ENCODE assay signal across 9 mouse cellular contexts in genomic region chr9:123156910-123157361, GRCm38 (mm10). TPM values are rescaled to one million over a fixed set of nuclear protein-coding genes. Genes with fewer than 3 reads are reported as not detected.
DNase-seq lines count a peak whose midpoint lies in the region; ATAC-seq and TF ChIP-seq lines count a peak whose summit lies in the region.
"Had no signal": no experiment of that assay in that cellular context is flagged by ENCODE, and none has a peak within 500 bp of the region (broad histone marks: within the 10 kb centered on the region; RNA-seq: fewer than 3 reads in every experiment).

No protein-coding gene starts in this region.

- H3K9me3 ChIP-seq in embryonic facial prominence, embryonic 13.5 days = no peaks in the 10 kb centered on the region
- H3K9me3 ChIP-seq in heart, embryonic 13.5 days = no peaks in the 10 kb centered on the region
- no peaks in the 10 kb centered on the region for H3K9me3 ChIP-seq in kidney, embryonic 14.5 days (ENCODE audit: control insufficient read depth, low read length)
- no peaks in the 10 kb centered on the region for H3K9me3 ChIP-seq in liver, postnatal 0 days (ENCODE audit: low read length)
- no peaks in the 10 kb centered on the region for H3K9me3 ChIP-seq in neural tube, embryonic 14.5 days (ENCODE audit: control insufficient read depth, low read length)

- intact Hi-C loops in left cerebral cortex, adult 2 months (cut with DNase I) = loop anchor here (5.0 kb wide), 2 partner anchors 210 to 365 kb away; partner anchors contain the start of gene Lars2

- no peak overlapping the region for H3K27ac ChIP-seq in left cerebral cortex, adult 2 months
- no peak overlapping the region for H3K27ac ChIP-seq in embryonic facial prominence, embryonic 13.5 days
- H3K27ac ChIP-seq in heart, embryonic 13.5 days (replicated peaks) = no peak overlapping the region
- no peak overlapping the region for H3K27ac ChIP-seq in kidney, embryonic 14.5 days (ENCODE audit: low read depth, low read length)
- H3K27ac ChIP-seq in liver, postnatal 0 days (ENCODE audit: low read depth) = no peak overlapping the region
- no peak overlapping the region for H3K27ac ChIP-seq in neural tube, embryonic 14.5 days (ENCODE audit: low read depth, low read length)

- H3K36me3 ChIP-seq in embryonic facial prominence, embryonic 13.5 days = no peaks in the 10 kb centered on the region
- H3K36me3 ChIP-seq in heart, embryonic 13.5 days = no peaks in the 10 kb centered on the region
- no peaks in the 10 kb centered on the region for H3K36me3 ChIP-seq in kidney, embryonic 14.5 days (ENCODE audit: control insufficient read depth, insufficient read depth, low read length)
- H3K36me3 ChIP-seq in liver, postnatal 0 days (replicated peaks; ENCODE audit: insufficient read depth, low read length) = no peaks in the 10 kb centered on the region
- H3K36me3 ChIP-seq in neural tube, embryonic 14.5 days (ENCODE audit: control insufficient read depth, insufficient read depth, low read length) = no peaks in the 10 kb centered on the region

- ATAC-seq in embryonic facial prominence, embryonic 13.5 days (ENCODE audit: insufficient number of reproducible peaks, insufficient read depth, low FRiP score, low TSS enrichment, low read depth) = peak; percentile 61; the same call in 1 of the 2 replicates
- no peak for ATAC-seq in heart, embryonic 13.5 days (ENCODE audit: extremely low read depth, insufficient number of reproducible peaks, low FRiP score, low TSS enrichment)
- ATAC-seq in kidney, embryonic 14.5 days (ENCODE audit: low FRiP score, low TSS enrichment) = peak; percentile 82
- ATAC-seq in liver, postnatal 0 days = peak; percentile 43; the same call in 1 of the 2 replicates
- ATAC-seq in neural tube, embryonic 14.5 days (ENCODE audit: low read depth) = peak; percentile 69

- H3K27me3 ChIP-seq in embryonic facial prominence, embryonic 13.5 days = no peaks in the 10 kb centered on the region
- H3K27me3 ChIP-seq in heart, embryonic 13.5 days (replicated peaks) = no peaks in the 10 kb centered on the region
- no peaks in the 10 kb centered on the region for H3K27me3 ChIP-seq in kidney, embryonic 14.5 days (ENCODE audit: control insufficient read depth, insufficient read depth, low read length)
- H3K27me3 ChIP-seq in liver, postnatal 0 days (ENCODE audit: insufficient read depth, low read length) = no peaks in the 10 kb centered on the region
- H3K27me3 ChIP-seq in neural tube, embryonic 14.5 days (ENCODE audit: control insufficient read depth, insufficient read depth, low read length) = no peaks in the 10 kb centered on the region

- peak overlapping the region; percentile 53 for H3K4me2 ChIP-seq in embryonic facial prominence, embryonic 13.5 days
- H3K4me2 ChIP-seq in heart, embryonic 13.5 days = peak overlapping the region; percentile 66
- H3K4me2 ChIP-seq in kidney, embryonic 14.5 days (replicated peaks; ENCODE audit: low read depth, low read length) = peak overlapping the region; percentile 38
- 0 out of 2 replicates have a peak overlapping the region, but pooled peaks have one; percentile 16 for H3K4me2 ChIP-seq in liver, postnatal 0 days (ENCODE audit: low read depth, low read length)
- peak overlapping the region; percentile 17; the same call in 1 of the 2 replicates for H3K4me2 ChIP-seq in neural tube, embryonic 14.5 days (ENCODE audit: low read depth, low read length)

- H3K4me3 ChIP-seq in left cerebral cortex, adult 2 months = peak overlapping the region; percentile 29
- peak overlapping the region; percentile 29 for H3K4me3 ChIP-seq in embryonic facial prominence, embryonic 13.5 days
- H3K4me3 ChIP-seq in heart, embryonic 13.5 days = peak overlapping the region; percentile 40
- peak overlapping the region; percentile 19 for H3K4me3 ChIP-seq in kidney, embryonic 14.5 days (ENCODE audit: low read length)
- no peak overlapping the region for H3K4me3 ChIP-seq in liver, postnatal 0 days (ENCODE audit: low read depth, low read length)
- no peak overlapping the region for H3K4me3 ChIP-seq in neural tube, embryonic 14.5 days (ENCODE audit: low read depth, low read length)
- H3K4me3 ChIP-seq: erythroblast, embryonic 14.5 days had no signal

- H3K9ac ChIP-seq in embryonic facial prominence, embryonic 13.5 days = peak overlapping the region; percentile 62; the same call in 1 of the 2 replicates
- H3K9ac ChIP-seq in heart, embryonic 13.5 days = peak overlapping the region; percentile 58
- H3K9ac ChIP-seq in kidney, embryonic 14.5 days (ENCODE audit: low read depth, low read length) = no peak overlapping the region
- H3K9ac ChIP-seq in liver, postnatal 0 days (replicated peaks) = no peak overlapping the region
- H3K9ac ChIP-seq in neural tube, embryonic 14.5 days (replicated peaks; ENCODE audit: low read depth, low read length) = no peak overlapping the region

- 28% methylated on average over 30 of the region's 30 CpGs for WGBS in embryonic facial prominence, embryonic 13.5 days
- WGBS in heart, embryonic 13.5 days = 27% methylated on average over 30 of the region's 30 CpGs
- 39% methylated on average over 30 of the region's 30 CpGs for WGBS in kidney, embryonic 14.5 days
- 45% methylated on average over 30 of the region's 30 CpGs for WGBS in liver, postnatal 0 days (ENCODE audit: insufficient replicate concordance)
- WGBS in neural tube, embryonic 14.5 days = 36% methylated on average over 30 of the region's 30 CpGs

- H3K4me1 ChIP-seq in embryonic facial prominence, embryonic 13.5 days = peaks cover 6% of the 10 kb centered on the region; the same call in 1 of the 2 replicates
- H3K4me1 ChIP-seq in heart, embryonic 13.5 days = peaks cover 4% of the 10 kb centered on the region; the same call in 1 of the 2 replicates
- no peaks in the 10 kb centered on the region for H3K4me1 ChIP-seq in kidney, embryonic 14.5 days (ENCODE audit: control insufficient read depth, insufficient read depth, low read length)
- no peaks in the 10 kb centered on the region for H3K4me1 ChIP-seq in liver, postnatal 0 days (ENCODE audit: insufficient read depth)
- no peaks in the 10 kb centered on the region for H3K4me1 ChIP-seq in neural tube, embryonic 14.5 days (ENCODE audit: control insufficient read depth, insufficient read depth, low read length)

- no peak for TF ChIP-seq CTCF in left cerebral cortex, adult 2 months (IDR thresholded peaks at IDR 0.05)
- no peak for TF ChIP-seq CTCF in liver, postnatal 0 days (IDR thresholded peaks at IDR 0.05; ENCODE audit: low read depth)

- TF ChIP-seq EP300 in liver, postnatal 0 days (IDR thresholded peaks at IDR 0.05; ENCODE audit: low read depth) = no peak

- DNase-seq in left cerebral cortex, adult 2 months (ENCODE audit: extremely low spot score in 1 of 2, low spot score in 2 of 2) = peak; percentile 19 to 36
- DNase-seq in left cerebral cortex, adult 9 months (ENCODE audit: low spot score in 2 of 2) = no peak
- no peak for DNase-seq in liver, postnatal 0 days
- peak; percentile 70 for DNase-seq in thymus, postnatal 25 days

RNA-seq across cellular contexts. Expression of gene Clec3b, which starts 6.2 kb away (rescaled TPM):
- total RNA-seq in left cerebral cortex, adult 2 months (2021) = 1 to 10 TPM; 2.6 to 3.1 TPM
- 0.21 TPM in 1 of 2 replicates, not detected in the other for polyA plus RNA-seq in embryonic facial prominence, embryonic 13.5 days (2015; fragmentation: Nextera tagmentation; extraction: Ambion mirVana)
- 0.20 TPM in 1 of 2 replicates, not detected in the other for polyA plus RNA-seq in heart, embryonic 13.5 days (2015; fragmentation: Nextera tagmentation; extraction: Ambion mirVana)
- polyA plus RNA-seq in kidney, embryonic 14.5 days (2014; fragmentation: Nextera tagmentation; extraction: Ambion mirVana) = not detected in 2 replicates
- polyA plus RNA-seq in liver, postnatal 0 days (2015; fragmentation: Nextera tagmentation; extraction: Ambion mirVana) = 0.28 TPM in 1 of 2 replicates, not detected in the other
- polyA plus RNA-seq in neural tube, embryonic 14.5 days (2014; fragmentation: Nextera tagmentation; extraction: Ambion mirVana) = not detected in 2 replicates
- polyA plus RNA-seq: erythroblast, embryonic 14.5 days had no signal

RNA-seq across cellular contexts. Expression of gene Exosc7, which starts 43.9 kb away (rescaled TPM):
- 10 to 100 TPM; 43.0 to 48.9 TPM for total RNA-seq in left cerebral cortex, adult 2 months (2021)
- 99.4 and 104 TPM in 2 replicates for polyA plus RNA-seq in embryonic facial prominence, embryonic 13.5 days (2015; fragmentation: Nextera tagmentation; extraction: Ambion mirVana)
- polyA plus RNA-seq in heart, embryonic 13.5 days (2015; fragmentation: Nextera tagmentation; extraction: Ambion mirVana) = 74.0 and 82.5 TPM in 2 replicates
- polyA plus RNA-seq in kidney, embryonic 14.5 days (2014; fragmentation: Nextera tagmentation; extraction: Ambion mirVana) = 133 and 156 TPM in 2 replicates
- polyA plus RNA-seq in liver, postnatal 0 days (2015; fragmentation: Nextera tagmentation; extraction: Ambion mirVana) = 48.8 and 52.1 TPM in 2 replicates
- 71.9 and 76.9 TPM in 2 replicates for polyA plus RNA-seq in neural tube, embryonic 14.5 days (2014; fragmentation: Nextera tagmentation; extraction: Ambion mirVana)

RNA-seq across cellular contexts. Expression of gene Zdhhc3, which starts 43.9 kb away (rescaled TPM):
- total RNA-seq in left cerebral cortex, adult 2 months (2021) = 10 to 100 TPM; 61.9 to 68.6 TPM
- 72.1 and 74.7 TPM in 2 replicates for polyA plus RNA-seq in embryonic facial prominence, embryonic 13.5 days (2015; fragmentation: Nextera tagmentation; extraction: Ambion mirVana)
- 48.2 and 49.1 TPM in 2 replicates for polyA plus RNA-seq in heart, embryonic 13.5 days (2015; fragmentation: Nextera tagmentation; extraction: Ambion mirVana)
- polyA plus RNA-seq in kidney, embryonic 14.5 days (2014; fragmentation: Nextera tagmentation; extraction: Ambion mirVana) = 46.9 and 59.6 TPM in 2 replicates
- 17.8 and 19.1 TPM in 2 replicates for polyA plus RNA-seq in liver, postnatal 0 days (2015; fragmentation: Nextera tagmentation; extraction: Ambion mirVana)
- 63.6 and 65.9 TPM in 2 replicates for polyA plus RNA-seq in neural tube, embryonic 14.5 days (2014; fragmentation: Nextera tagmentation; extraction: Ambion mirVana)

RNA-seq across cellular contexts. Expression of gene Cdcp1, which starts 58.9 kb away (rescaled TPM):
- under 1 TPM in 1 of 2 experiments, not detected in 1; 0.29 TPM for total RNA-seq in left cerebral cortex, adult 2 months (2021)
- 8.3 and 9.2 TPM in 2 replicates for polyA plus RNA-seq in embryonic facial prominence, embryonic 13.5 days (2015; fragmentation: Nextera tagmentation; extraction: Ambion mirVana)
- 0.32 and 0.51 TPM in 2 replicates for polyA plus RNA-seq in heart, embryonic 13.5 days (2015; fragmentation: Nextera tagmentation; extraction: Ambion mirVana)
- polyA plus RNA-seq in kidney, embryonic 14.5 days (2014; fragmentation: Nextera tagmentation; extraction: Ambion mirVana) = 5.4 and 10.2 TPM in 2 replicates
- polyA plus RNA-seq in liver, postnatal 0 days (2015; fragmentation: Nextera tagmentation; extraction: Ambion mirVana) = 0.90 and 1.2 TPM in 2 replicates
- 0.08 and 0.17 TPM in 2 replicates for polyA plus RNA-seq in neural tube, embryonic 14.5 days (2014; fragmentation: Nextera tagmentation; extraction: Ambion mirVana)
- polyA plus RNA-seq: erythroblast, embryonic 14.5 days had no signal

Comparison
In these comparisons a context has a peak if more than half of its experiments do, and no peak if none do; other contexts are left out.
1. DNase-seq: peak in left cerebral cortex, adult 2 months (2 of 2) and thymus, postnatal 25 days (single experiment); none in left cerebral cortex, adult 9 months (0 of 2) and liver, postnatal 0 days (single experiment).
2. H3K4me3 ChIP-seq: peak in left cerebral cortex, adult 2 months (single experiment), embryonic facial prominence, embryonic 13.5 days (single experiment), heart, embryonic 13.5 days (single experiment) and kidney, embryonic 14.5 days (single experiment); none in liver, postnatal 0 days (single experiment) and neural tube, embryonic 14.5 days (single experiment).
3. H3K4me2 ChIP-seq: peak in every context shown above with its lines; median percentile 66 in heart, embryonic 13.5 days; 53 in embryonic facial prominence, embryonic 13.5 days; 38 in kidney, embryonic 14.5 days; 17 in neural tube, embryonic 14.5 days; 16 in liver, postnatal 0 days.
4. H3K9ac ChIP-seq: peak in embryonic facial prominence, embryonic 13.5 days (single experiment) and heart, embryonic 13.5 days (single experiment); none in kidney, embryonic 14.5 days (single experiment), liver, postnatal 0 days (single experiment) and neural tube, embryonic 14.5 days (single experiment).